Mouse (Mus musculus) brain, embryonic 14.5 days (tissue): ENCODE data around the gene Nav1. TPM values are rescaled to one million over a fixed set of nuclear protein-coding genes. Genes with fewer than 3 reads are reported as not detected.

Experiments
- DNase-seq: peaks from one replicate; pipeline ENCODE4 v3.0.0-alpha.2; 2011; ENCODE audit warnings: low read depth
- CTCF ChIP-seq: fragments of 200-500 bp; IDR thresholded peaks from 2 replicates; pipeline ENCODE4 v1.5.1; 2012; ENCODE audit warnings: inconsistent platforms, mild to moderate bottlenecking, moderate library complexity, borderline replicate concordance; ENCODE audit not compliant: insufficient read depth, insufficient read length; ENCODE audit errors: extremely low read depth
- POLR2A ChIP-seq: fragments of 200-500 bp; IDR thresholded peaks from 2 replicates; pipeline ENCODE4 v1.6.1; 2012; ENCODE audit warnings: mild to moderate bottlenecking, inconsistent platforms, borderline replicate concordance; ENCODE audit not compliant: poor library complexity, insufficient read depth, insufficient read length, severe bottlenecking; ENCODE audit errors: extremely low read depth
- polyA plus RNA-seq: library from polyadenylated mRNA; depleted of rRNA; stranded (reverse); fragments of >200 nt; gene quantifications from 2 replicates; pipeline ENCODE4 v1.2.3, GENCODE M21; 2012

Gene Nav1
- polyA plus RNA-seq, 1 experiment: 92.9 TPM

- TF ChIP-seq CTCF (no peak), POLR2A (no peak)
Observed at GRCm38 (mm10) chr1:135470546-135470945, 136.5 kb downstream of the Nav1 start.

GRCm38 (mm10) chr1:135467462-135467861 lies 139.6 kb downstream of the Nav1 start:
- no peak for DNase-seq
- TF ChIP-seq CTCF: no peak

More at GRCm38 (mm10) chr1:135470546-135470945, 136.5 kb downstream of the Nav1 start:
- DNase-seq: no peak

DNA sequence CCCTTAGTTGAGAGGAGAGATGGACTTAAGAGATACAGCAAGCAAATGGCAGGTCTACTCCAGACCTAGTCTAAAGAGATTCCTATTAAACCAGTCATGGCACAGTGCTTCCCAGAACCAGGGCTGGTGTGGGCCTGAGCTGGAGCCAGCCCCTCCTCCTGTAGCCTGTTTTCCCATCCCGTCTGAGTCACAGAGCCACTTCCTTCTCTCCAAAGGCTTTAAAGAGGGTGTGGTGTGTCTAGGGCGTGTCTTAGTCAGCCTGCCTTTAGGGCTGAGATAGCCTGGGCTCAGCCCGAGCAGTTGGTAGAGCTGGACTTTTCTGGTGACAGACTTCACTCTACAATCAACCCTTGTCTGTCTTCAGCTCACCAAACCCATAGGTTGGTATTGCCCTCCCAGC lies 140.2 kb downstream of the Nav1 start:
- no peak for DNase-seq
- TF ChIP-seq POLR2A (no peak), CTCF (no peak)

GRCm38 (mm10) chr1:135465734-135466133 lies 141.4 kb downstream of the Nav1 start:
- DNase-seq: no peak
- TF ChIP-seq CTCF: no peak
- TF ChIP-seq POLR2A: no peak

GRCm38 (mm10) chr1:135462736-135463135 lies 144.4 kb downstream of the Nav1 start:
- DNase-seq: peak; percentile 13
- no peak for TF ChIP-seq POLR2A
- TF ChIP-seq CTCF: no peak

DNA sequence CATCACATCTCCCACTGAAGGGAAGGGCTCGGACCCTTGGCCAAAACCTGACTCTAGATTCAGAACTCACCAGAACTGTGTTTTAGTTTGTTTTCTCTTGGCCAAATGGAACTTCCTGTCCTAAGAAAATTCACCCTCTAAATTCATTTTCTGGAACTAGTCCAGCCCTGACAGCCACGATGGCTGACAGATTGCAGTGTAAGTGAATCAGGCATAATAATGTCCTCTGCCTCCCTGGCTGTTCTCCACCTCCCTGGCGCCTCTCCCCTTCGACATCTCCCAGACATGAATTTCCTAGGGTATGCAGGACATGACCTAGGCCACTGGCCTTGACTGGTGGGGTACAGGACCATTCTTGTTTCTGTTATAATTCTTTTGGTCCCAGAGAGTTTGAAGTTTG lies 144.8 kb downstream of the Nav1 start:
- TF ChIP-seq CTCF (no peak), POLR2A (no peak)
- peak; percentile 38 for DNase-seq

DNA sequence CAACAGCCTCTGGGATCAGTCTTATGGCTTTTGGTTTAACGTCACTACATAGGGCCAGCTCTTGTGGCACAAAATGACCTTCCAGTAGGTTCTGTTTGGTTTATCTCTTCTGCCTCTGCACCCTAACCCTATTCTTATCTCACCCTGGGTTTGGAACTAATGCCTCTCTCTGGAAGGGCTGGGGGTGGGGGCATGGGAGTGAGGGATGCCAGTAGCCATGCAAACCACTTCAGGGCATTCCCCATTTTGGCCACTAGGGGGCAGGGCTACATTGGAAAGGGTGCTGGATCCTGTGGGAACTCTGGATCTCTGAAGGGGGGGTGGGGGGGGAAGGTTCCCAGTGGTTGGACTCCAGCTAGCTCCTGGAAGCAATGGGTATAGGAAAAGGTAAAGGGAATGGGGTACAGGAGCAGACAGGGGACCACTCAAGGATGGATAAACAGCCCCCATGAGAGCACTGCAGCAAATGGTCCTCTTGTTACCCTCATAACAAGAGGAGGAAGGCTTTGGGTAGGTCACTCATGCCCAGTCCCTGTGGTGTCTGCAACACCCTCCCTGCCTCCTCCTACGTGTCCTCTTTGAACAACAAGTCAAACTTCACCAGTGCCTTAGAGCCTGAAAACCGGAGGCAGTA lies 145.9 kb downstream of the Nav1 start:
- DNase-seq: peak; percentile 52

GRCm38 (mm10) chr1:135460521-135460920 lies 146.6 kb downstream of the Nav1 start:
- TF ChIP-seq POLR2A (no peak), CTCF (no peak)
- no peak for DNase-seq

More for the DNA sequence above, 145.9 kb downstream of the Nav1 start:
- TF ChIP-seq POLR2A: no peak
- TF ChIP-seq CTCF: peak; percentile 76

DNA sequence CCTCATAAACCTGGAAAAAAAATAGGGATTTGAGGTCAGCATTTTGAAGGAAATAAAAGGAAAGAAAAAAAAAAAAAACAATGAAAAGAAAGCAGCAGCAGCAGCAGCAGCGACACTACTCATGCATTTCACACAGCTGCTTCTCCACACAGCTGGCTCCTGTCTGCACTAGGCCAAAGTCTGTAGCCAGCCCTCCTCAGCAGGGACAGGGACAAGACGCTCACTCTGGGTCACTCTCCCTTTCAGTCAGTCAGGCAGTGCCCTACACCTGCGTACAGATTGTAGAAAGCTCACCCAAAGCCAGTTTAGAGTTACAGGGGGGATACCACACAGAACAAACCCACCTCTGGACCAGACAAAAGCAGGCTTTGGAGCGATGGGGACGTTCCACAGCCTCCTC lies 149.2 kb downstream of the Nav1 start:
- TF ChIP-seq CTCF (no peak), POLR2A (no peak)
- DNase-seq: no peak

DNA sequence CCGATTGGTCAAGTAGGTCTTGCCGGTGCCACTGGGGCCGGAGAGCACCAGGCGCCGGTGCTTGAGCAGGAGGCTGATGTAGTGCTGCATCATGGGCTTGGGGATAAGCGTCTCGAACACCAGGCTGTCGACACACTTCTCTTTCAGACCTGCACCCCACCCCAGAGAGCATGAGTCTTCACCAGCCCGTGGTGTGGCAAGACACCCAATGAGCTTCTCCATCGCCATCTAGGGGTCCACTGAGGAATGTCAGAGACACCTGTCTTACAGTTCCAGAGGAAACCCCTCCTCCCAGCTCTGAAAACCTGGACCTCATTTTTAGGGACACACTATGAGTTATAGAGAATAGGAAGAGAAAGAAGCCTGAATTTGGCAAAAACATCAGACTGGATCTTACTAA lies 154.8 kb downstream of the Nav1 start:
- DNase-seq: peak; percentile 45
- TF ChIP-seq CTCF (peak; percentile 55; the same call in 1 of the 2 replicates), POLR2A (no peak)

DNA sequence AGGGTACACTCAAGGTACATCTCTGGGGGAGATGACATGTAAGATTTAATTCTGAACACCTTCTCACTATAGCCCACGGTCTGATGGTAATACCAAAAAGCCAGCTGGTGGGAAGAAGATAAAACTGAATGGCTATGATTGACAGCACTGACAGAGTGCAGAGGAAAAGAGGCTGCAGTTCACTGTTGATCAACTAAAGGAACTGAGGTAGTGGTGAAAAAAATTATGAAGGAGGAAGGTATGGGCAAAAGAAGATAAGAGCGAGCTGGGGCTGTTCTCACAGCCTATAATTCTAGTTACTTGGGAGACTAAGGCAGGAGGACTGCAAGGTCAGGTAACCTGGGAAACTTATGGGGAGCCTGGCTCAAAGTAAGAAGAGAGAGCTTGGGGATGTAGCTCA lies 155.7 kb downstream of the Nav1 start:
- TF ChIP-seq POLR2A: no peak
- TF ChIP-seq CTCF: no peak
- no peak for DNase-seq

GRCm38 (mm10) chr1:135449876-135450275 lies 157.2 kb downstream of the Nav1 start:
- DNase-seq: no peak
- no peak for TF ChIP-seq POLR2A
- TF ChIP-seq CTCF: no peak
